Mouse (Mus musculus) v-Abl transformed pro-B cells (cell line): Measurements from ENCODE around the gene Spc24.
"Not testable (repeated sequence)": the region's sequence is repeated elsewhere in the genome, so short reads cannot be mapped to it uniquely, and the experiment has no call there.

ENCODE experiments used
- in situ Hi-C, 2 experiments: fragments of 400-800 bp; cut with MboI; formaldehyde crosslinking; loops; one replicate each; pipeline ENCODE4 v1.15.1; 2025; ENCODE audit not compliant: unreplicated experiment in 2 of 2

Gene Spc24

DNA sequence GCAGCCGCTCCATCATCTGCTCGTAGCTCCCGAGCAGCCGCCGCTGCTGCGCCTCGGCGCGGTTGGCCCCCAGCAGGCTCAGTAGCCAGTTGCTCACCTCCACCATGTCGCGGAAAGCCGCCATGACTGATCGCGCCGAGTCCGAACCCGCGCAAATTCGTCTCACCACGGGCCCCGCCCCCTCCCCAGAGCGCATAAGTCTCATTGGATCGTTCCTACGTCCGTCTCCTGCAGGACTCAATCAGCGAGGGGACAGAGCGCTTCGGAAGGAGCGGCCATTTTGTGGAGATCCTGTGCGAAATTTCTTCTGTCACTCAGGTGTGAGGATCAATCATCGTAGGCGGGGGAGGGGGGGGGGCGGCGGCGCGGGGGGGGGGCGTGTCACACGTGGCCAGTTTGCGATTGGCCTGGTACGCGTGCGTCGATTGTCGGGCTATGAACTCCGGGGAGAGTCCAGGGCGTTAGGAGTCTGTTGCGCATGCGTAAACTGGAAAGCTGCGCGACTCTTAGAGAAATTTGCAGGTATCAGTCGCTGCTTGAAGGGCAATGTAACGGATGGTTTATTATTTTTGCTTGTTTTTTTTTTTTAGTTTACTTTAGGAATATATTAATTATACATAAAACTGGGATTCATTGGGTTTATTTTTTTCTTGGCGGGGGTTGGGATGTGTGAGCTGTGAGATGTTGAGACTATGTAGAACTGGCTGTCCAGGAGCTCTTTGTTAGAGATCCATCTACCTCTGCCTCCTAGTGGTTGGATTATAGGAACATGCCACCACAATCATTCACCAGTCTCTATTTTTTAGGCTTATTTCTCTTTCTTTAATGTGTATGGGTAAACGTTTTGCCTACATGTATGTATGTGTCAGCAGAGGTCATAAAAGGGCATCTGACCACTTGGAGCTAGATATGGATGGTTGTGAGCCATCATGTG lies at the start of gene Spc24:
Gene Spc24 (minus strand): TSS at position 149 of the 934 bp plus-strand sequence.
- in situ Hi-C loops, result loop anchor here (5.0 to 10.0 kb wide), 2 partner anchors 158 to 166 kb away; partner anchors contain the start of genes Timm29 (in 1 of the 2) and Yipf2 (in 1 of the 2)

DNA sequence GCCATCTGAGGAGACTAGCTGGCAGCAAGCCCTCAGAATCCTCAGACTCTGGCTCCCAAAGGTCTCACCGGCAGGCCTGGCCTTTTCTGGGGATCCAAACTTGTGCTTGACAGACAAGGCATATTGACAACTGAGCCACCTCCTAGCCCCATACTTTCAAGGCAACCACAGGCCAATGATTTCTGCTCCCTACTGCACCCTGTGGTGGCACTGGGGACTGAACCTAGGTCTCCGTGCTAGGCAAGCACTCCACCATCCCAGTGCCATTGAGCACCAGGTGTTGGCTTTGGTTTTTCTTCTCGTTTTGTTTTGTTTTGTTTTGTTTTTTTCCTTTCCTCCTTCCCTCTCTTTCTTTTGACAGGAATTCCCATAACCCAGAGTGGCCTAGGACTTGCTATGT lies 48.5 kb upstream of the Spc24 start:
- in situ Hi-C loops, result no loop called here

- in situ Hi-C loops, result no loop called here
Observed at GRCm38 (mm10) chr9:21806976-21807375, 46.9 kb upstream of the Spc24 start.

DNA sequence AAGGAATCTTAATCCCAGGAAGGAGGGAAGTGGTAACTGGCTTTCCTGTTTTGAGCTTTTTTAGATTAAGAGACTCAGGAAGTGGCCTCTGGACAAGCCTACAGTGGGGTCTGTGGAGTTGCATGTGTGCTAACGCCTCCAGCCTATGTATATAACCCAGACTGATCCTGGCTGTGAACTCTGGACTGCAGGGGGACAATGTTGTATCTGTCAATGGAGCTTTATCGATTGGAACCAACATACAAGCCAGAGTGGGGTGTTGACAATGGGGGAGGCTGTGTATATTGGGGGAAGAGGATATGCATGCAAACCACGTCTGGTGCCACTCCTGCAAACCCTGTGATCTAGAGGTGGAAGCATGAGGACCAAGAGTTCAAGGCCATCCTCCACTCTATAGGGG lies 46.3 kb upstream of the Spc24 start:
- in situ Hi-C loops, result no loop called here

- in situ Hi-C loops, result loop anchor here (5.0 kb wide), 2 partner anchors 117 to 202 kb away; no protein-coding TSS in a partner anchor
Observed at GRCm38 (mm10) chr9:21803986-21804644, 44.0 kb upstream of the Spc24 start.

GRCm38 (mm10) chr9:21801591-21801990 lies 41.5 kb upstream of the Spc24 start:
- in situ Hi-C loops, result loop anchor here (5.0 kb wide), 2 partner anchors 114 to 199 kb away; no protein-coding TSS in a partner anchor

GRCm38 (mm10) chr9:21801121-21801520 lies 41.0 kb upstream of the Spc24 start:
- in situ Hi-C loops, result loop anchor here (5.0 kb wide), 2 partner anchors 114 to 199 kb away; no protein-coding TSS in a partner anchor

DNA sequence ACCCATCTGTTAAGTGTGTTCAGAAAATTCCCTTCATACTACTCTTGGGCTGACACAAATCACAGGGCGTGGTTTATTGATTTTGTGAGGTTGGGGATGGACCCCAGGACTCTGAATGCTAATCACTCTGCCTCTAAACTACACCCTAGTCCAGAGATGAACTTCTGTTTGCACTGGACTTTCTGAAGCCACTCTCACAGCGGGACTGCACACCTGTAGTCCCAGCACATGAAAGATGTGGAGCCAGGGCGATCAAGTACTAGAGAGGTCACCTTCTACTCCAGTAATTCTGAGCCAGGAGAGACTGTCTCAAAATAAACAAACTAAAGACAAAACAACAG lies 38.9 kb upstream of the Spc24 start:
- in situ Hi-C loops, result no loop called here

GRCm38 (mm10) chr9:21798345-21799009 lies 38.4 kb upstream of the Spc24 start, which contains the start of gene Kank2:
Gene Kank2 (minus strand): TSS chr9:21798744.
- in situ Hi-C loops, result no loop called here

- in situ Hi-C loops, result no loop called here
Observed at GRCm38 (mm10) chr9:21797921-21798344, 37.8 kb upstream of the Spc24 start.

DNA sequence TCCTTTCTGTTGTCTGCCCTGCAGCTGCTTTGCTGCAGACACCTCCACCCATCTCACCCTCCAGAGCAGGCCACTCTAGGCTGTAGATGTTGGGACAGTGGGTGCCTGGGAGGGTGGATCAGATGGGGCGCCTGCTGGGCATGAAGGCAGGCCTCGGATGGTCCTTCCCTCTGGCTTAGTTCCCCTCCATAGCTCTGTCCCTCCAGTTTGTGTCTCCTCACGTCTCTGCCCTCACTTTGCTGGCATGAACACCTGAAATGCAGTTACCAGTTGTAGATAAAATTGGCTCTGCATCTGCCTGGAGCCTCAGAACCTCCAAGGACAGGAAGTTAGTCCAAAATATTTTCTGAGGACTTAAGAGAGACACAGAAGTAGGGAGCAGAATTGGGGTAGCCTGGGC lies 36.8 kb upstream of the Spc24 start:
- in situ Hi-C loops, result no loop called here

GRCm38 (mm10) chr9:21796259-21796658 lies 36.2 kb upstream of the Spc24 start:
- in situ Hi-C loops, result no loop called here

- in situ Hi-C loops, result no loop called here
Observed at GRCm38 (mm10) chr9:21795579-21795978, 35.5 kb upstream of the Spc24 start.

- in situ Hi-C loops, result no loop called here
Observed at GRCm38 (mm10) chr9:21794925-21795324, 34.8 kb upstream of the Spc24 start.

DNA sequence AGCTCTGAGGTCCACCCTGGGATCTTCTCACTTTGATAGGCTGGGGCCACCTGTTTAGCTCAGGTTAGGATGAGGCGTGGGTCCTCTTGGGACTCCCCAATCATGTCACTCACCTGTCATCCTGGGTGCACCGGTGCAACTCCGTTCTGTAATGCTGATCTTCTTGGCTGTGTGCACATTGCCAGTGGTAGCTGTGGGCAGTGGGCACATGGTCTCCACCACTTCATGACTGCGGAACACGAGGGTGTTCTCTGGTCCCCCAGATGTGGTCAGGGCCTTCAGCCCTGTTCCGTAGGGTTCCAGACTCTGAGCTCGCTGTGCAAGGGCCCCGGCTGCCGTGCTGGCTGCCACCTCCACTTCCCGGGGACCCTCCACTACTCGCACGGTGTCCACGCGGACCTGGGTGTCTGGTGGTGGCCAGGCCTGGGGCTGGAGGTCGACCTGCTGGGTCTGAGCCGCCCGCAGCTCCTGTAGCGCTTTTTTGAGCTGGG lies 34.3 kb upstream of the Spc24 start:
- in situ Hi-C loops, result no loop called here

- in situ Hi-C loops, result not testable (repeated sequence)
Observed at GRCm38 (mm10) chr9:21793507-21793906, 33.4 kb upstream of the Spc24 start.

DNA sequence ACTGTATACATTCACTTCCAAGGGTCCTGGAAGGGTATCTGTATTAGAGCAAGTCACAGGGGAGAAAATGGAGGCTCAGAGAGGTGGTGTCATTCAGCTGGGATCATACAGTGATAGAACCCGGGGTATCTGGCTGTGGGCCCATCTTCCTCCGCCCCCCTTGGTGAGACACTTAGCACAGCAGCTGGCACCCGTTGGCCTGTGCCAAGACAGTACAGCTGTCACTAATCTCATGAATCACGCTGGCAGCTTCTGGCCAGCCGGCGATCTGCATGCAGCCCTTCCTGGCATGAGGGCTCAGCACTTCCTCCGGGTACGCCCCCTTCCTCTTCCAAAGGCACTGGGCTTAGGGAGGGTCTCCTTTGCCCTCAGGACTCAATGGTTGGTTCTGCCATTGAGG lies 32.5 kb upstream of the Spc24 start:
- in situ Hi-C loops, result no loop called here

DNA sequence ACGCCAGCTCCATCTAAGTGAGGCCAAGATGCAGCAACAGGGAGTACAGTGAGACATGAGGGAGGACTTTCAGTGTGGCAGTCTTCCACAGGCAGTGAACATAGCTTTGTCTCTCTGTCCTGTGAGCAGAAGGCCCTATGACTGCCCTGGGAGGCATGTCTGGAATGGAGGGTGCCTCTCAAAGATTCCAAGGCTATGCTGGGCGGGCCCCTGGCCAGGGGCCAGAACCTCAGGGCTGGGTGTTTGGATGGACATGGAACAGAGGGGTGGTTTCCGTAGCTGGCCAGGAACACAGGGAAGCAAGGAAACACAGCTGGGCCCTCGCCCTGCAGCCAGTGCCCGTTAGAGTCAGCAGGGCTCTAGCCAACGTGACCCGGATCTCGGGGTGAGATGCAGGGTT lies 31.8 kb upstream of the Spc24 start:
- in situ Hi-C loops, result no loop called here

- in situ Hi-C loops, result no loop called here
Observed at GRCm38 (mm10) chr9:21788234-21788633, 28.1 kb upstream of the Spc24 start.

DNA sequence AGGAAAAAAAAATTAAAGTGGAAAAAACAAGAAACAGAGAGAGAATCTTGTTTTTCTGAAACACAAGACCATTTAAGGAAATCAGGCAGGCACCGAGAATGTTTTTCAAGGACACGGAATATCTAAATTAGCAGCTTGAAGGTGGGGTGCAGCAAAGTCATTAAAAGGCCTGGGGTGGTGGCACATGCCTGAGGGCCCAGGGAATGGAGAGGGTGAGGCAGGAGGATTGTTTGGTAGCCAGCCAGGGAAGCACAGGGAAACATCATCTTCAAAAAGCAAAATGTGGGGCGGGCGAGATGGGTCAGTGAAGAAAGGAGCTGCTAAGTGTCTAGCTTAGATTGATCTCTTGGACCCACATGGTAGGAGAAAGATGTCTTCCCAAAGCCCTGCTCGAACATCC lies 27.6 kb upstream of the Spc24 start:
- in situ Hi-C loops, result no loop called here

DNA sequence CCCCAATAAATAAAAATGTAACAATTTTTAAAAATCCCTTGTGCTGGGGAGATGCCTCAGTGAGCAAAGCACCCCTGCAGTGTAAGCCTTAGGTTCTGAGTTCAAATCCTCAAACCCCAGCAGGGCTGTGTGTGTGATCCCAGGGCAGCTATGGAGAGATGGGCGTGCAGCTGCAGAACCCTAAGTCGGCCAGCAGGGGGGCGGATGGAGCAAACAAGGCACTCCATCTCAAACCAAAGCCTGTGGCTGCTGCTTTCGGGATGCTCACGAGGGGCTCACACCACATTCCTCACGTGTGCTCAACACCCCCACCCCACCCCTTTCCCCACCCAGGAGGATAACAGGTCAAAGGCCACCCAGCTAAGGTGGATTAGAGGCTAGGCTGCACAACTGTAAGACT lies 26.8 kb upstream of the Spc24 start:
- in situ Hi-C loops, result no loop called here
